Mouse (Mus musculus): ENCODE data around the gene Tpte. TPM values are rescaled to one million over a fixed set of nuclear protein-coding genes. Genes with fewer than 3 reads are reported as not detected.

Gene Tpte
- polyA plus RNA-seq (2012; rRNA removed), result not detected in 2 replicates

GRCm38 (mm10) chr8:22282999-22283491 lies at the start of gene Tpte:
Gene Tpte, plus strand, starts transcription at chr8:22283441.

DNA sequence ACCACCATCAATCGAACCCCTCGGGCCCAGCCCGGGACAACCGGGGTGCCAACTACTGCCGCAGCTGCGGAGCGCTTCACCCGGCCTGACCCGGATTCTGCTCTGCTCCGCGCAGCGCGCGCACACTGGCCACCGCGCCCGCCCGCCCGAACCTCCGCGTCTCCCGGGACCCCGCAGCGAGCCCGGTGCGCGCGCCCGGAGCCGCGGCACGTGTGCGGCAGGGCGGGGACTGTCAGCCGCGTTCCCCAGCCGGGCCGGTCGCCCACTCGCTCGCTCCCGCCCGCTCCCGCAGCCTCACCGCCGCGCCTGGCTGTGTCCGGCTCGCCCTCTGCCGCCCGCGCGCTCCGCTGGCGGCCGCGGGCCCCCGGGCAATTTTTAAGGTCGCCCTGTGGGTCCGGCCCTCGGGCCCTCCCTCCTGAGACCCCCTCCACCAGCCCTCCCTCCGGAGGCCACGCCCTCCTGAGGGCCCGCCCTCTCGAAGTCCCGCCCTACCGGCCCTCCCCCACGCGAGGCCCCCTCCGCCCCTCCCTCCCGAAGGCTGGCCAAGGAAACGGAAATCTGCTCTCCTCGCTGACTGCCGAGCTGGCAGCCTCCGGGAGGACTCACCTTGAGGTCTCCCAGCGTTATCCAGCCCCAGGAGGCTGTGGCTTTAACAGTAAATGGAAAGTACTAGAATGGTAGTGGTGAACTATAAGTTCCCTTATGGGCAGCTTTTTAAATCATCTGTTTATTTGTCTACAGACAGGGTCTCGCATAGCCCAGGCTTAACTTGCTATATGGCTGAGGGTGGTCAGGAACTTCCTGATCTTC lies 115.1 kb downstream of the Tpte start, which contains the start of gene Slc25a15:
Gene Slc25a15, minus strand, starts transcription at position 456 of the 810 bp plus-strand sequence.

DNA sequence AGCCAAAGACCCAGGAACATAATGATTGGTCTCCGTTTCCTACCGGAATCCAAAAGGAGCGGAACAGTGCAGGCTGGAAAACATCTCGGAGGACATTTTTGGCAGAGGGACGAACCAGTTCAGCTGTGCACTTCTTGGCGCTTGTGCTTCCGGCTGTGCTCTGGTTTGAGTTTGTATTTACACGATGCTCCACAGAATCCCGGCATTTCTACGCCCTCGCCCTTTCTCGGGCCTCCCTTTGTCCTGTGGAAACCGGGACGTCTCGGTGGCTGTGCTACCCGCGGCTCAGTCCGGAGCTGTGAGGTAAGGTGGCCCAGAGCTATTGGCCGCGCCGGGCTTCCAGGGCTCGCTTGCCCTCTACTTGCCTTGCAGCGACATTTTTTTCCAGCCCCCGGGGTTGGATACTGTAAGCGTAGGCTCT lies 128.1 kb downstream of the Tpte start, which contains the start of gene Mrps31:
Gene Mrps31, plus strand, starts transcription at position 80 of the 421 bp plus-strand sequence.

Other genes starting within 250 kb of the Tpte start
- 0.35 and 0.44 TPM in 2 replicates for gene Atp7b, start 223.1 kb upstream of the Tpte start, polyA plus RNA-seq (2012; rRNA removed)
- 1.5 and 1.6 TPM in 2 replicates for gene Alg11, start 222.7 kb upstream of the Tpte start, polyA plus RNA-seq (2012; rRNA removed)
- gene Nek5, start 158.4 kb upstream of the Tpte start, polyA plus RNA-seq (2012; rRNA removed), result 0.21 and 0.65 TPM in 2 replicates
- gene Nek3, start 117.0 kb upstream of the Tpte start, polyA plus RNA-seq (2012; rRNA removed), result 2.3 and 2.5 TPM in 2 replicates
- 2.0 and 3.0 TPM in 2 replicates for gene Ckap2, start 97.6 kb upstream of the Tpte start, polyA plus RNA-seq (2012; rRNA removed)
- gene Vps36, start 90.6 kb upstream of the Tpte start, polyA plus RNA-seq (2012; rRNA removed), result 6.6 and 7.2 TPM in 2 replicates
- 0.85 and 1.1 TPM in 2 replicates for gene Thsd1, start 56.1 kb upstream of the Tpte start, polyA plus RNA-seq (2012; rRNA removed)
- gene Slc25a15, start 115.2 kb downstream of the Tpte start, polyA plus RNA-seq (2012; rRNA removed), result 5.7 and 6.0 TPM in 2 replicates
- gene Mrps31, start 127.9 kb downstream of the Tpte start, polyA plus RNA-seq (2012; rRNA removed), result 4.2 and 4.3 TPM in 2 replicates